Mouse (Mus musculus): ENCODE data around the gene Zc3h4. TPM values are rescaled to one million over a fixed set of nuclear protein-coding genes. Genes with fewer than 3 reads are reported as not detected.

Zc3h4 gene
- polyA plus RNA-seq, 1 experiment from 2014 or later = 17.0 TPM

Other genes starting within 250 kb of the Zc3h4 start
- 98.4 and 121 TPM in 2 replicates for gene Meis3, start 225.8 kb upstream of the Zc3h4 start, polyA plus RNA-seq (2014; fragmentation: Nextera tagmentation; extraction: Ambion mirVana)
- 7.8 and 9.9 TPM in 2 replicates for gene Dhx34, start 178.9 kb upstream of the Zc3h4 start, polyA plus RNA-seq (2014; fragmentation: Nextera tagmentation; extraction: Ambion mirVana)
- 0.13 TPM in 1 of 2 replicates, not detected in the other for gene C5ar2, start 156.8 kb upstream of the Zc3h4 start, polyA plus RNA-seq (2014; fragmentation: Nextera tagmentation; extraction: Ambion mirVana)
- gene C5ar1, start 141.4 kb upstream of the Zc3h4 start, polyA plus RNA-seq (2014; fragmentation: Nextera tagmentation; extraction: Ambion mirVana) = 2.1 and 2.8 TPM in 2 replicates
- 51.3 and 51.6 TPM in 2 replicates for gene Inafm1, start 127.3 kb upstream of the Zc3h4 start, polyA plus RNA-seq (2014; fragmentation: Nextera tagmentation; extraction: Ambion mirVana)
- 17.0 TPM in 2 replicates for gene Ccdc9, start 114.1 kb upstream of the Zc3h4 start, polyA plus RNA-seq (2014; fragmentation: Nextera tagmentation; extraction: Ambion mirVana)
- gene Bbc3, start 92.5 kb upstream of the Zc3h4 start, polyA plus RNA-seq (2014; fragmentation: Nextera tagmentation; extraction: Ambion mirVana) = 20.3 and 21.0 TPM in 2 replicates
- 224 and 245 TPM in 2 replicates for gene Sae1, start 13.1 kb upstream of the Zc3h4 start, polyA plus RNA-seq (2014; fragmentation: Nextera tagmentation; extraction: Ambion mirVana)
- 64.3 and 75.4 TPM in 2 replicates for gene Tmem160, start 51.9 kb downstream of the Zc3h4 start, polyA plus RNA-seq (2014; fragmentation: Nextera tagmentation; extraction: Ambion mirVana)
- gene Npas1, start 76.8 kb downstream of the Zc3h4 start, polyA plus RNA-seq (2014; fragmentation: Nextera tagmentation; extraction: Ambion mirVana) = 2.2 and 4.4 TPM in 2 replicates
- 39.7 and 41.6 TPM in 2 replicates for gene Arhgap35, start 214.1 kb downstream of the Zc3h4 start, polyA plus RNA-seq (2014; fragmentation: Nextera tagmentation; extraction: Ambion mirVana)